Mouse (Mus musculus) splenic B cell, adult 2 months (primary cell): ENCODE measurements at regions not wholly inside any gene's neighbourhood (a gene's known extent, or its start where the extent isn't known, plus 50 kb on each side); places are given as distances from the start of the nearest gene placed in this dataset.

Experiments
- DNase-seq: peaks from one replicate; pipeline ENCODE4 v3.0.0-alpha.2; 2011; ENCODE audit warnings: low read depth, low spot score
- H3K27me3 ChIP-seq: 2 replicates; pipeline ENCODE4 v1.6.1; 2012; ENCODE audit warnings: mild to moderate bottlenecking, low read length, moderate library complexity, mixed read lengths; ENCODE audit not compliant: control insufficient read depth, poor library complexity, insufficient read depth, severe bottlenecking
- H3K36me3 ChIP-seq: 2 replicates; pipeline ENCODE4 v1.6.1; 2012; ENCODE audit warnings: mild to moderate bottlenecking, low read length, moderate library complexity, mixed read lengths; ENCODE audit not compliant: control insufficient read depth, poor library complexity, insufficient read depth, severe bottlenecking

- Histone ChIP-seq H3K27me3 (no peaks in the 10 kb centered on the region), H3K36me3 (no peaks in the 10 kb centered on the region)
- no peak for DNase-seq
Observed at GRCm38 (mm10) chr16:55532686-55533085, 234.9 kb upstream of the Zpld1 start.

GRCm38 (mm10) chr16:55530844-55531243, 233.1 kb upstream of the Zpld1 start:
- no peaks in the 10 kb centered on the region for H3K27me3 ChIP-seq
- no peaks in the 10 kb centered on the region for H3K36me3 ChIP-seq
- no peak for DNase-seq

- H3K36me3 ChIP-seq: no peaks in the 10 kb centered on the region
- no peak for DNase-seq
Observed at GRCm38 (mm10) chr16:55527680-55528079, 229.9 kb upstream of the Zpld1 start.

GRCm38 (mm10) chr16:55526230-55526842, 228.6 kb upstream of the Zpld1 start:
- Histone ChIP-seq H3K27me3 (no peaks in the 10 kb centered on the region), H3K36me3 (no peaks in the 10 kb centered on the region)
- DNase-seq: no peak

More at GRCm38 (mm10) chr16:55527680-55528079, 229.9 kb upstream of the Zpld1 start:
- H3K27me3 ChIP-seq: no peaks in the 10 kb centered on the region

GRCm38 (mm10) chr16:55523264-55523663, 225.5 kb upstream of the Zpld1 start:
- Histone ChIP-seq H3K27me3 (no peaks in the 10 kb centered on the region), H3K36me3 (no peaks in the 10 kb centered on the region)
- no peak for DNase-seq

DNA sequence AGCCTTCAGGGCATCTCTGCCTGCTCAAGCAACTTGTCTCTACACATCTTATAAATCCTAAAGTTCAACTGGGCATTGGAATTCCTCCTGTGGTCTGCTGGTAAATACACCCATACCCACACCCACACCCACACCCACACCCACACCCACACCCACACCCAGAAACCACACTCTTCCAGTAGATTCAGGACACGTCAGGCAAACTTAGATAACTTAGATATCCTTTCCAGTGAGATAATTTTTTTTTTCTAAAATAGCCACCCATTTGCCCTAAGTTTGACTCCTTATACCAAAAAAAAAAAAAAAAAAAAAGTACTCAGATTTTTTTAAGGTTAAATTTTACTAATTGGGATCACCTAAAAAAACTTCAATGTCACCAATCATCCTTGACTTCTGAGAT, 224.5 kb upstream of the Zpld1 start:
- Histone ChIP-seq H3K27me3 (no peaks in the 10 kb centered on the region), H3K36me3 (no peaks in the 10 kb centered on the region)
- no peak for DNase-seq

- no peaks in the 10 kb centered on the region for H3K36me3 ChIP-seq
- no peak for DNase-seq
- H3K27me3 ChIP-seq: no peaks in the 10 kb centered on the region
Observed at GRCm38 (mm10) chr16:55521421-55521971, 223.7 kb upstream of the Zpld1 start.

DNA sequence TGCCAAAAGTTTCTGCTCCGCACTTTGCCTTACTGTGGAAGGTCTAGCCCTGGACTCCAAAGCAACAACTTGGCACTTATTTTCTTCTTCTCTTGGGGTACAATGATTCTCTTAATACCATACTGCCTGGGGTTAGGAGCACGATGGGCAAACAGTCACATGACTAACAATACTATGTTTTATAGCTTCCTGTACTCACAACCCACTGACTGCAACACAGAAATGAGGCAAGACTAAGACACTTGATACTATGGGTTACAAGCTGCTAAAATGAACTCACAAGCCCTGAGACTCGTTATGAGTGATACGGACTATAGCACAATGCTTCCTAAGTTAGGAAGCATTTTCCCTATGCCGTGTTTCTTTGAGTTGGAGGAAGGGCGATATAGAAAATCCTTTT, 222.3 kb upstream of the Zpld1 start:
- no peaks in the 10 kb centered on the region for H3K27me3 ChIP-seq
- H3K36me3 ChIP-seq: no peaks in the 10 kb centered on the region

DNA sequence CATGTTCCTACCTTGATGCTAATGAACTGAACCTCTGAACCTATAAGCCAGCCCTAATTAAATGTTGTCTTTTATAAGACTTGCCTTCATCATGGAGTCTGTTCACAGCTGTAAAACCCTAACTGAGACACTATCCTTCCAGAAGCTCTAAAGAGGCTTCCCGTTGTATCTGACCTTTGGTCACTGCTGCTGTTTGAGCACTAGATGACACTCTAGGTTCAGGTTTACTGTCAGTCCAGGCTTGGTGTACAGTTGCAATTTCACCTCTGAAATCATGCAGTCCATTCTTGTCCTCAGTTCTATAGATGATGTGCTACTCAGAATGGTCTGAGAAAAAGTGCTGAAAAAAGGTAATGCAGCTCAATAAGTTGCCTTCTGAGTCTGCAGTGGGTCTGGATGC, 221.9 kb upstream of the Zpld1 start:
- Histone ChIP-seq H3K36me3 (no peaks in the 10 kb centered on the region), H3K27me3 (no peaks in the 10 kb centered on the region)
- DNase-seq: peak; percentile 71

More for the DNA sequence above, 222.3 kb upstream of the Zpld1 start:
- DNase-seq: no peak

- H3K27me3 ChIP-seq: no peaks in the 10 kb centered on the region
- DNase-seq: no peak
- H3K36me3 ChIP-seq: no peaks in the 10 kb centered on the region
Observed at GRCm38 (mm10) chr16:55516994-55517393, 219.2 kb upstream of the Zpld1 start.

GRCm38 (mm10) chr16:55515228-55515696, 217.5 kb upstream of the Zpld1 start:
- Histone ChIP-seq H3K27me3 (no peaks in the 10 kb centered on the region), H3K36me3 (no peaks in the 10 kb centered on the region)
- no peak for DNase-seq

DNA sequence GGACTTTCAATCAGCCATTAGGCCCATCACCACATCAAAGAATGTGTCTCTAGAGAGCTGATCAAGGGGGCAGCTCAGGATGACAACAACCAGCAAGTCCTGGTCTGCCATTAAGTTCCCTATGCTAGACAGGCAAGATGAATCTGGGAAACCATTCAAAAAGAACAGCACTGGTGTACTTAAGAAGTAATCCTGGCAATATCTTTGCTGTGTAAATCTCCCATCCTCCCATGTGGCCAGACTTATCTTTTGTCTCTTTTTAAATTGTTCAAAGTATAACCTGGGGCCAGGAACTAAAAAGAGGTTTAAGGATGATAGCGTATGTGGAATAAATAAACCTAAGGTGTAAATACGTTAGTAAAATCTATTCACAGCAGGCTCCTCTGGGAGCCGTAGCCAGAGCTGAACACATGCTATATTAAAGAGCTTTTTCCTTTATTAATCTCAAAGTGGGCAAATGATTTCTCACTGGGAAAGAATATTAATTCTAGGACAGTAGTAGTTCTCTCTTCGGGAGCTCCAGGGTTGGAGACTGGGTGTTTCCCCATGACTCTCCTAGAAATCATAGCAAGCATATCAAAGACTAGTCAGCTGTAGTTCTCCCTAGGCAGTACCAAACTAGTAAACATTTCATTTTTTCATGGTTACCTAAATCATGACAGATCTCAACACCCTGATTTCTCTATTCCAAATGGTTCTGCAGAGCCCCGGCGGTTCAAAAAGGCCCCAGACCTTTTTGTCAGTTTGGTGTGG, 216.8 kb upstream of the Zpld1 start:
- Histone ChIP-seq H3K36me3 (no peaks in the 10 kb centered on the region), H3K27me3 (no peaks in the 10 kb centered on the region)
- DNase-seq: no peak

DNA sequence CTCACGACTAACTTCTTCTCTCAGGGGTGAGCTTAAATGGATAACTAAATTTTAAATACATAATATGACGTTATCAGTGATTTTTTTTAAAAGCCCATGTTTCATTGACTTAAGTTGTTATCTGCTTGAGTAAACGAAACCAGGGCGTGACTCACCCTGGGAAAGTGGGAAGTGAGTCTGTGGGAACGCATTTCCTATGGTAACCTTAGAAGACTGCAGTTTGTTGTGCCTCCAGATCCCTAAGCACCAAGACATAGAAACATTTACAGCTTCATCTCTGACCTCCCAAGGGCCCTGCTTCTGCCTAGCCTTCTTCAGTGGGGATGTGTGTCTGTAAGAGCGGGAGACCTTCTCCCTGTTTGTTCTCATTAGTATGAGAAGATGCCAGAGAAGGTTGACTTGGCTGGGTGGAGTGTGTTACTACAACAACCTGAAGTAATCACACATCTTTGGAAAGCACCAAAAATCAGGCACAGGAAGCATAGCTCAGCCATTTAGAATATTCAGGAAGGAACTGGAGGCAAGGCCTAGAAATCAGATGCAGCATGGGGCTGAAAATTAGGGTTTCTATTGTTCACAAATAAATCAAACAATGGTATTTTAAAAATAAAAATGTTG, 207.1 kb upstream of the Zpld1 start:
- DNase-seq: no peak
- Histone ChIP-seq H3K27me3 (no peaks in the 10 kb centered on the region), H3K36me3 (no peaks in the 10 kb centered on the region)

- no peak for DNase-seq
- H3K36me3 ChIP-seq: no peaks in the 10 kb centered on the region
- H3K27me3 ChIP-seq: no peaks in the 10 kb centered on the region
Observed at GRCm38 (mm10) chr16:55504274-55504673, 206.5 kb upstream of the Zpld1 start.

- Histone ChIP-seq H3K36me3 (no peaks in the 10 kb centered on the region), H3K27me3 (no peaks in the 10 kb centered on the region)
- DNase-seq: peak; percentile 34
Observed at GRCm38 (mm10) chr16:55503273-55503672, 205.5 kb upstream of the Zpld1 start.
